Mouse (Mus musculus): ENCODE data around the gene Hsd3b6. TPM values are rescaled to one million over a fixed set of nuclear protein-coding genes. Genes with fewer than 3 reads are reported as not detected.

The Hsd3b6 gene
- not detected for polyA plus RNA-seq (2015; fragmentation: Illumina TruSeq; extraction: RNeasy Lipid Tissue Mini Kit (QIAGEN cat#74804); ENCODE audit: insufficient read depth, low replicate concordance)

DNA sequence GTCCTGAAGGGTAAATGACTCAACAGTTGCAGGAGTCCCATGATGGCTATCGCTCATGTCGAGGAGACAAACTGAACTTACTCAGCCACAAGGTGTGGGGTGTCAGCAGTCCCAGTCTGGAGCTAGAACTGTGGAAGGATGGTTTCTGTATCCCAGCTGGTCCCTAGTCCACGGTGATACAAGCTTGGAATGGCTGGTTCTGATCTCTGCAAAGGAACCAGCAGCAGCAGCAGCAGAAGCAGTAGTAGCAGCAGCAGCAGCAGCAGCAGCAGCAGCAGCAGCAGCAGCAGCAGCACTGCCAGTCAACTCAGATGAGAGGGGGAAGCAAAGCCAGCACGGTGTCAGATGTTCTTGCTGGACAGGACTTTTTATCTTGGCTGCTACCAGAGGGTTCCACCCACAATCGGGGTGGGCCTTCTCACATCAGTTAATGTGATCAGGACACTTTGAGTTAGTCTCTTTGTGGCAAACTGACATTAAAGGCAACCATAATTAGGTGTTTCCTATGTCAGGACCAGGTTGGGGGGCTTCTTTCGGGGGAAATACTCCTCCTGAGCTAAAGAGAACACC lies at the start of gene Hsd3b6:
Gene Hsd3b6 (minus strand): TSS at position 343 of the 570 bp plus-strand sequence.

DNA sequence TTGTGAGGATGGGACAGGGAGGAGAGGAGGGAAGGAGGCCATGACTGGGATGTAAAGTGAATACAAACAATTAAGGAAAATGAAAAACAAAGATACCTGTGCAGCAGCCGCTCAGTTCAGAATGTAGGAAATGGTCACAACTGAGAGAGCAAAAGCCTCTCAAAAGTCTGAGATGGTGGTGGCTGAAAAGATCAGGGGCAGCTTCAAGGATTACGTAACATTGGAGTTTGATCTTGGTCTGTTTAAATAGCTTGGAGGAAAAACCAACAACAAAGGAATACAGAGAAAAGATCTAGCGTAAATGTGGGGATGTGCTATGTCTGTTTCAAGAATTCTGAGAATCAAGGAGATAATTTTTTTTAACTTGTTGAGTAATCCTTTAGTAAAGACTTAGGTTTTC lies 45.3 kb upstream of the Hsd3b6 start, which contains the start of gene Hsd3b1:
Gene Hsd3b1 (minus strand): TSS at position 219 of the 400 bp plus-strand sequence.

Other genes starting within 250 kb of the Hsd3b6 start
- not detected for gene Gm10681, start 225.6 kb downstream of the Hsd3b6 start, polyA plus RNA-seq (2015; fragmentation: Illumina TruSeq; extraction: RNeasy Lipid Tissue Mini Kit (QIAGEN cat#74804); ENCODE audit: insufficient read depth, low replicate concordance)
- gene Hsd3b5, start 184.2 kb downstream of the Hsd3b6 start, polyA plus RNA-seq (2015; fragmentation: Illumina TruSeq; extraction: RNeasy Lipid Tissue Mini Kit (QIAGEN cat#74804); ENCODE audit: insufficient read depth, low replicate concordance) = not detected
- gene Hsd3b2, start 89.9 kb downstream of the Hsd3b6 start, polyA plus RNA-seq (2015; fragmentation: Illumina TruSeq; extraction: RNeasy Lipid Tissue Mini Kit (QIAGEN cat#74804); ENCODE audit: insufficient read depth, low replicate concordance) = not detected
- gene Hsd3b3, start 51.3 kb downstream of the Hsd3b6 start, polyA plus RNA-seq (2015; fragmentation: Illumina TruSeq; extraction: RNeasy Lipid Tissue Mini Kit (QIAGEN cat#74804); ENCODE audit: insufficient read depth, low replicate concordance) = not detected
- gene Hsd3b1, start 45.4 kb upstream of the Hsd3b6 start, polyA plus RNA-seq (2015; fragmentation: Illumina TruSeq; extraction: RNeasy Lipid Tissue Mini Kit (QIAGEN cat#74804); ENCODE audit: insufficient read depth, low replicate concordance) = not detected
- not detected for gene Hao2, start 78.8 kb upstream of the Hsd3b6 start, polyA plus RNA-seq (2015; fragmentation: Illumina TruSeq; extraction: RNeasy Lipid Tissue Mini Kit (QIAGEN cat#74804); ENCODE audit: insufficient read depth, low replicate concordance)